Mouse (Mus musculus) spleen, adult 12 weeks (tissue): ENCODE data around the gene Rngtt.
"Not testable (repeated sequence)": the region's sequence is repeated elsewhere in the genome, so short reads cannot be mapped to it uniquely, and the experiment has no call there.

Experiments used
- DNase-seq: peaks from one replicate; pipeline ENCODE4 v3.0.0; 2022; ENCODE audit warnings: low spot score

The Rngtt gene

GRCm38 (mm10) chr4:33310840-33311437 lies 828 bp downstream of the Rngtt start:
- no peak for DNase-seq

DNA sequence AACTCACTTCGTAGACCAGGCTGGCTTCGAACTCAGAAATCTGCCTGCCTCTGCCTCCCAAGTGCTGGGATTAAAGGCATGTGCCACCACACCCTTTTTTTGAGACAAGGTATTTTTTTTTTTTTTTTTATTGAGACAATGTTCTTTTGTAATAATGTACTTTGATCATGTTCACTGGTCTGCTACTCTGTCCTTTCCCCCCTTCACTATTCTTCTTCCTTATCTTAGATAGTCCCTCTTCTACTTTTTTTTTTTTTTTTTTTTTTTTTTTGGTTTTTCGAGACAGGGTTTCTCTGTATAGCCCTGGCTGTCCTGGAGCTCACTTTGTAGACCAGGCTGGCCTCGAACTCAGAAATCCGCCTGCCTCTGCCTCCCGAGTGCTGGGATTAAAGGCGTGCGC lies 4.0 kb downstream of the Rngtt start:
- not testable (repeated sequence) for DNase-seq

DNA sequence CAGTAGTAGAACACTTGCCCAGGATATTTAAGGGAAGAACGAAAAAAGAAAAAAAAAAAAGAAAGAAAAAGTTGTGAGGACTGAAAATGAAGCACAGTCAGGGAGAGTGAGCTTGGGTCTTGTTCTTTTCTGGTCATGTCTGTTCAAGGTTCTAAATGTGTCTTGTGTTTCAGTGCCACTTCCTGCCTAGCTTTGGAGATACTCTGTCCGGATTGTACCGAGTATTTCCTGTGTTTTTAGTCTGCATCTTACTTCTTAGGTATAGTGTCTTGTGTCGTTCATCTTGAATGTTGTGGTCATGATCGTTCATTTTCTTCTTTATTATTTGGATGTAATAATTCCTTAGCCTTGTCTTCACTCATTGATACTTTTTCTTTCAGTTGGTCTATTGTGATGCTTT lies 5.7 kb downstream of the Rngtt start:
- DNase-seq: no peak

DNA sequence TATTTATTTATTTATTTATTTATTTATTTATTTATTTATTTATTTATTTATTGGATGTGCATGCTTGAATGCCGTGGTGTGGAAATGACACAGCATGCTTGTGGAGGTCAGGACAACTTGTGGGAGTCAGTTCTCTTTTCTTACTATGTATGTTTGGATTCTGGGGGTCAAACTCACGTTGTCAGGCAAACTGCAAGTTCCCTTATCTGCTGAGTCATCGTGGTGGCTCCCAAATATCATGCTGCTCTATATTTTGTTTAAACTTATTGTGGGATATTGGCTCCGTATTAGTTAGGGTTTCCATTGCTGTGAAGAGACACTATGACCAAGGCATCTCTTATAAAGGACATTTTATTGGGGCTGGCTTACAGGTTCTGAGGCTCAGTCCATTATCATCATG lies 21.0 kb downstream of the Rngtt start:
- no peak for DNase-seq

DNA sequence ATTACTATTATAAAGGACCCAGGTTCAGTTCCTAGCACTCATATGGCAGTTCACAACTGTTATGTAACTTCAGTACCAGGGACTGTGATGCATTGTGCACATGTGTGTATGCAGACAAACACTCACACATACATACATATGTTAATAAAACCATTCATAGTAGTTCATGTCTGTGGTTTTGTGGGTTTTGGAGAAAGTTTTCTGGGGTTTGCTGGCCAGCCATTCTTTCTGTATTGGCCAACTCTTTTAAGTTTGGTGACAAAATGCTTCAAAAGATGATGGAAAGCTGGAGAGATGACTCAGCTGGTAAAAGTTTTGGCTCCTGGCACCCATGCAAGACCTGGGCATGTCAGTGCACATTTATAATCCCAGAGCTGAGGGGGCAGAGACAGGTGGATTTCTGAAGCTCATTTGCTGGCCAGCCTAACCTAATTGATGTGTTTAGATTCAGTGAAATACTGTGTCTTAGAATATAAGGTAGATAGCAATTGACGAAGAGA lies 22.9 kb downstream of the Rngtt start:
- no peak for DNase-seq

DNA sequence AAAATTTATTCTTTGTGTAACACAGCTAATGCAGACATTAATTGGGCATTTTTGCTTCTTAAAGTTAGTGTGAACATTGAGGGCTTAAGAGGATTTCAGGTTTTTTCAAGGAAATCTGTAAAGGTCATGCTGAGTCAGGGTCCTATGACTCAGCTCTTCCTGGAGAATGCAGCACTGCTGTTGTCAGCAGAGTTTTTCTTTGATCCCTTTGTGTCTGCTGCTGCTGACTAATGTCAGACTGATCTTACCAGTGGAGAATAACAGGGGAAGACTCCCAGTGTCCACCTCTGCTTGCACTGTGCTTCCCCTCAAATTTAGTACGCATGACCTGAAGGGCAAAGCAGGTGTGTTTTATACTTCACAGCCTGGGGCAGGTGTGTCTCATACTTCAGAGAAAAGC lies 27.9 kb downstream of the Rngtt start:
- peak; percentile 35 for DNase-seq

- no peak for DNase-seq
These were observed 33.0 kb downstream of the Rngtt start for GRCm38 (mm10) chr4:33342877-33343731.

DNA sequence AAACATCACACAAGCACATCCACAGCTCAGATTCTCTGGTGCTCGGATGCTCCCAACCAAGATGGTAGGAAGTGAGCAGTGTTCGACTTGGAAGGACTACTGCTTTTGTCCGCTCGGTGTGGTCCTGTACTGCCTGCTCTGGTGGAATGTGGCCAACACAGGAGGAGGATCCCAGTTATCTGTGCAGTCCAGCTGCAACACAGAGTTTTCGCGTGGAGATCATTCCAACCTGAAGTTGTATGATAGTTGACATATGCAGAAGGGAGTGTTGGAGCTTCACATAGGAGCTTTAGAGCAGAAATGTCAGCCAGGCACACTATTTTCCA lies 33.6 kb downstream of the Rngtt start:
- DNase-seq: peak; percentile 73

DNA sequence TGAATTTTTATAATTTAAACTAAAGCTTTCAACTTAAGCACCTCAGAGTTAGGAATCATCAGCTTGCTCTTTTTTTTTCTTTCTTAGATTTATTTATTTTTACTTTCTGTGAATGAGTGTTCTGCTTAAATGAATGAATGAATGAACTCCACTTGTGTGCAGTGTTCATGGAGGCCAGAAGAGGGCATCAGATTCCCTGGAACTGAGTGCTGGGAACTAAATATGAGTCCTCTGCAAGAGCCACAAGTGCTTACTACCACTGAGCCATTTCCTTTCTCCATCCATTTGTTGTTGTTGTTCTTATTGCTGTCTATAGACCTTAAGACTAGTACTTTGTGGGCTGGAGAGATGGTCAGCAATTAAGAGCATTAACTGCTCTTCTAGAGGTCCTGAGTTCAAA lies 53.3 kb downstream of the Rngtt start:
- DNase-seq: no peak

DNA sequence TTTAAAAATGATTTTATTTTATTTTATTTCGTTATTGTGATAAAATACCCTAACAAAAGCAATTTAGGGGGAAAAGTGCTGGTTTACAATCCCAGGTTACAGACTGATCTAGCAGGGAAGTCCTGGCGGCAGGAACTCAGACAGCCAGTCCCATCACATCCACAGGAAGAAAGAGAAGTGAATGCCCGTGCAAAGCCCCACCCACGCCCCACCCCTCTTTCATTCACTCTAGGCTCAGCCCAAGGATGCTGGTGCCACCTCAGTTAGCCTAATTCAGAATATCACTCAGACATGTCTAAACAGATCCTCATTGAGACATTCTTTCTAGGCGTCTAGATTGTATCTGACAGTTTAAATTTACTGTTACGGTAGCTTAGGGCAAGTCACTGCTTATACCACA lies 64.8 kb downstream of the Rngtt start:
- no peak for DNase-seq

GRCm38 (mm10) chr4:33377642-33378041 lies 67.5 kb downstream of the Rngtt start:
- no peak for DNase-seq

DNA sequence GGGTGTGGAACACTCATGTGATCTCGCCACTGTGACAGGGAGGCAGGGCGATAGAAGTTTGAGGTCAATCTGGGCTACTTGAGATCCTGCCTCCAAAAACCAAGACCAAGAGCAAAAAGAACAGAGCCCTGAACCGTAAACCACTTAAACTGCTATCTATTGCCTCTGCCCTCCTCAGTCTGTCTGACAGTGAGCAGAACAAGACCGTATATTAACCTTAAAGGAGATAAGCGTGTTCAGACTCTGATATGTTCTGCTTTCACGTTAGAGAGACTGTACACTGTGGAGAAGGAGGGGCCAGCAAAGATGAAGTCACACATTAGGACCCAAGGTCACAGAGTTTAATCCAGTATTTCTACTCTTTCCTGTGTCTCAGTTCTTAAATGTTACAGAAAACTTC lies 68.8 kb downstream of the Rngtt start:
- no peak for DNase-seq

DNA sequence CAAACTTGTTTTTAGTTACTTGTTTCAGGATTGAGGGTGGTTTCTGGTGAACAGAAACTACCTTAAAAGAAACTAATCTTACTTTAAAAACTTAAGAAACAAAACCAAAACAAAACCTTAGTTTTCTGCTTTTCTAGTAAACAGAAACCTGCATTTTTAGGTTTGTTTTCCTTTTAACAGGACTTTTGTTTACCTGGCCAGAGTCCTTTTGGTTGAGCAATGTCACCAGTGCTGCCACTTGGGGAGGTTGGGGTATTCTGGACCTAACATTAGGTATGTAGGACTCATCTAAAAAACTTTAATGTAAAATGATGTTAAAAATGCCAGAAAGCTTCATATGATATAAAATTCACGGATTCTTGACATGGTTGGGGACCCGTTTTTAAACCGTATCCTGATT lies 78.8 kb downstream of the Rngtt start:
- DNase-seq: no peak

DNA sequence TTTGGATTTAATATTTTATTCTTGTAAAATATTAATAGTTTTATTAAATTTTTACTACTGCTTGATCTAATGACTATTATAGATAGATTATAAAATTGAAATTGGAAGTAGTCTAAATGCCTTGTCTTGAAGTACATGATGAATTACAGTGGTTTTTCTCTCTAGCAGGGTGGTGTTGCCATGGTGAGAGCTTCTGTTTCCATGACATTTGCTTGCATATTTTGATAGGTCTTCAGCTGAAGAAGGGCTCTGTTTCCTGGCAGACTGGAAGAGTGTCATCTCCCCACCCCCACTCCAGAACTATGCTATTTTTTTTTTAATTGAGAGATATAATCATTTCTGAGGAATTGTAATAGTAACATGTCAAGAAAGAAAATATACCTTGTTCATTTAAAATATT lies 80.5 kb downstream of the Rngtt start:
- no peak for DNase-seq

DNA sequence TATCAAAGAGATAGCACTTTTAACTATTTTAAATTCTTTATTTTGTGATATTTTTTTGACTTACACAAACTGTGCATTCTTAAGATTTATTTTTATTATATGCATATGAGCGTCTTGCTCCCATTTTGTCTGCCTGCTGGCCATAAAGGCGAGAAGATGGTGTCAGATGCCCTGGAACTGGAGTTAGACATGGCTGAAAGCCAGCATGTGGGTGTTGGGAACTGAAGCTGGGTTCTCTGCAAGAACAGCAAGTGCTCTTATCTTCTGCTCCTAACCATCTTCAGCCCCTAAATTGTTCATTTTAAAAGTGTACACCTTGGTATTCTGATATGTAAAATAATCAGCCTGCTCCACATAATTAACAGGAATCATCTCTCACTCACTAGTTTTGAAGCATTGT lies 83.3 kb downstream of the Rngtt start:
- no peak for DNase-seq

DNA sequence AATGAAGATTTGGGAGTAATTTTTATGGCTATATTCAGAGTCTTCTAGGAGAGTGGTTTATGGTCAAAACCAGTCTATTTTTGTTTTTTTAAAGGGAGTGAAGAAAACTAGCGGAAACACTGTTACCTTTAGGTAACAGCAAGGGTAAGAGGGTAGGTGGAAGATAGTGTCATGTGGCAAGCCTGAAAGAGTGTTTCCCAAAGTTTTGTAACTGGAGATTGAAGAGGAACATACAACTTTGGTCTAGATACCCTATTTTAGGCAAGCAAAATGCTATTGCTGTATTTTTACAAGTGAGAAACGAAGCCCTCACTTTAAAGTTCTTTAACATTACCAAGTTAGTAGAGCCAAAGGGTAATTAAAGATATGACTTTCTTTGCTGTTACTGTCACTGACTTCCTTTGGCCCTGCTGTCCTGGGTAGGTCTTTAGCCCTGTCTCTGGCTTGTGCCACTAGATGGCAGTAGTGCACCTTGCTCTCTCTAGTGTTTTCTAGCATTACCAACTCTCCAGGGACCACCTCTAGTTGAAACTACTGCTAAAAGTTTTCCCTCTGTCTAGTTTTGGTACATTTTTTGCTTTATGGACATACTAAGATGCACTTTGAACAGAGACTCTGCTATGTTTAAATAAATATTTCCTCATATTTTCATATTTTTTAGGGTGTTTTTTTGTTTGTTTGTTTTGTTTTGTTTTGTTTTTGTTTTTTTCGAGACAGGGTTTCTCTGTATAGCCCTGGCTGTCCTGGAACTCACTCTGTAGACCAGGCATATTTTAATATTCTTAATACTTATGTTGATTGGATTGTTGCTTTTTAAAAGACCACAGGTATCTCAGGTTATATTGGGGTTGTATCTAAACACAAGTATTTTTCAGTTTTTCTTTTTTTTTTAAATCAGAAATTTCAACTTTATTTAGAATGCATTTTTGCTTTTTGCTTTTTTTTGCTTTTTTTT lies 86.4 kb downstream of the Rngtt start:
- peak; percentile 64 for DNase-seq

DNA sequence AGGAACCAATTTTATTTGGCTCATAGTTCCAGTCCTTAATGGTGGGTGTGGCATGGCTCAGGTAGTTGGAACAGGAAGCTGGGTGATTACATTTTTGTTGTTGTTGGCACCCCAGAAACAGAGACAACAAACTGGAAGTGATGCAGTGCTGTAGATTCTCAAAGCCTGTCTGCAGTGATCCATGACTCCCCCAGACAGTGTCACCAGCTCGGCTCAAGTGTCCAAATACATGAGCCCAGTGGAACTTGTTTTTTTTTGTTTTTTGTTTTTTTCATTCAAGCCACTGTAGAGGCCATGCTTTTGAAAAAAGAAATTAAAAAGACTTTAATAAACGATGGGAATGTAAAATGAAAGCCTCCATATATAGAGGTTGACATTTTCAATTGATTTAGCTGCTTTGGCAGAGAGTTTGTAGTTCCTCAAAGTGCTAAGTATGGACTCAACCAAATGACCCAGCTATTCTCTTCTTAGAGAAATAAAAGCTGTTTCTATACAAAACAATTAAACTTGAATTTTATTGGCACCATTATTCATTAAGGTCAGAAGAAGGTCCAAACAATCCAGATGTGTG lies 95.7 kb downstream of the Rngtt start:
- no peak for DNase-seq

GRCm38 (mm10) chr4:33413791-33414190 lies 103.7 kb downstream of the Rngtt start:
- DNase-seq: no peak

- DNase-seq: no peak
These were observed 104.7 kb downstream of the Rngtt start for GRCm38 (mm10) chr4:33414781-33415180.

GRCm38 (mm10) chr4:33417391-33417790 lies 107.3 kb downstream of the Rngtt start:
- DNase-seq: no peak

- DNase-seq: no peak
These were observed 109.5 kb downstream of the Rngtt start for GRCm38 (mm10) chr4:33419644-33420043.

- DNase-seq: no peak
These were observed 118.7 kb downstream of the Rngtt start for GRCm38 (mm10) chr4:33428856-33429255.
